Mouse (Mus musculus): ENCODE measurements around the gene Tcn2. TPM values are rescaled to one million over a fixed set of nuclear protein-coding genes. Genes with fewer than 3 reads are reported as not detected.

Tcn2 gene
- total RNA-seq, 2 experiments from 2014 or later: 91.7 to 108 TPM

DNA sequence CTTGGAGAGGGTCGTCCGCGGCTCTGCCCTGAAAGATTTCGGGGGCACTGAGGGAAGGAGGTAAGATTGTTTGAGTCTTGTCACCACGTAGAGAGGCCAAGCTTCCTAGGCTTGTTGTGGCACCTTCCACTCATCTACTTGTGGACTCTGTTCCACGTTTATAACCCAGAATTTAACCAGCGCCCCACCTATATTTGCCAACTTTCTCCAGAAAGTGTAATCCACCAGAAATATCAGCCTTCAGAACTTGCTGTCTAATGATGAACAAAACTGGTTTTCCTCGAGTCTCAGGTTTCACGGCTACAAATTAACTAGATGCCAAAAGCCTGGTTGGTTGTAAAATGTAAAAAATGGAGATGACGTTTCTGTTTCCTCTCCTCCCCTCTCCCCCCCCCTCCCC lies 36.5 kb downstream of the Tcn2 start:
- no peak for DNase-seq

DNA sequence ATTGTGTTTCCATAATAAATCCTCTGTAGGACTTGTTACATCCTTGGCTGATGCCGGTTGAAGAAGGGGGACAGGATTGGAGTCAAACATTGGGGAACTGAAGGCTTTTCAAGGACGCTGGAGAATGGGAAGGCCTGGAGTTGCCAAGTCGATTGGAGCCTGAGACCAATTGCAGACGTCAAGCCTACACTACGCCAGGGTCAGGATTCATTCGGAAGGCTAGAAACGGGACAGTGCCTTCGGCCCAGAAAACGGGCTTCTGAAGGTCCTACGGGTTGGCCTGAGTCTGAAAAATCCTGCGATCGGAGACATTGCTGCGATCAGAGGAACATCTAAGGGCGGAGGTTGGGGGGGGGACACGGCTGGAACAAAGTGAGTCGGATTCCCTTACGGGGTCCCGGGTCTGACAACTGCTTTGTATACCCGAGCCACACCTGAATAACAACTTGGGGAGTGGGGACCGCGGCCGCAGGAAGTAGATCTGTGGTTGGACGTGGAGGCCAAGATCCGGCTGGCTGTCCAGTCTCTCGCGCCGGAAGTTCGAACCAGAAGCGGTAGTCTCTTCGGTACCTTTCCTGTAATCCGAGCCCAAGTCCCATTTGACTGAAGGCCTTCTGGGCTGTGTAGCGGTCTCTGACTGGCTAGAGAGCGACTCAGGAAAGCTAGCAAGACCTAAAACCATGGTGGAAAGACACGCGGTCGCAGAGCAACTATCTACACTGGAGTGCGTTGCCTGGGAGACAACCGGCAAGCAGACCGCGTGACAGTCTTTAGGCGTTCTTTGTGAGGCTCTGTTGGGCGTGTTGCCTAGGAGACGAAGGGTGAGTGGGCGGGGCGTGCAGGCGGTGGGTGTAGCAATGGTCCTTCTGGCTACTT lies 37.3 kb downstream of the Tcn2 start, which contains the start of the genes 4921536K21Rik and Dusp18:
Gene 4921536K21Rik (minus strand): TSS at position 693 of the 876 bp plus-strand sequence.
Gene Dusp18 (plus strand): TSS at position 835 of the 876 bp plus-strand sequence.
- peak; percentile 93 for DNase-seq

GRCm38 (mm10) chr11:3893970-3894369 lies 38.0 kb downstream of the Tcn2 start:
- no peak for DNase-seq

- no peak for DNase-seq
Observed at GRCm38 (mm10) chr11:3887331-3887730, 44.6 kb downstream of the Tcn2 start.

GRCm38 (mm10) chr11:3883711-3884110 lies 48.2 kb downstream of the Tcn2 start:
- DNase-seq: no peak

GRCm38 (mm10) chr11:3879836-3880235 lies 52.1 kb downstream of the Tcn2 start:
- peak; percentile 85 for DNase-seq

- no peak for DNase-seq
Observed at GRCm38 (mm10) chr11:3878660-3879059, 53.3 kb downstream of the Tcn2 start.

GRCm38 (mm10) chr11:3876419-3876818 lies 55.5 kb downstream of the Tcn2 start:
- no peak for DNase-seq

Other genes with a start within 250 kb of the Tcn2 start
- 1 to 10 TPM; 1.9 to 2.4 TPM for gene Osbp2, start 68.3 kb downstream of the Tcn2 start, total RNA-seq (2021)
- gene 4921536K21Rik, start 37.1 kb downstream of the Tcn2 start, total RNA-seq (2021): under 1 TPM; 0.55 to 0.63 TPM
- 1 to 10 TPM; 4.6 to 5.2 TPM for gene Dusp18, start 36.9 kb downstream of the Tcn2 start, total RNA-seq (2021)
- 1 to 10 TPM; 3.7 to 4.6 TPM for gene Slc35e4, start 17.5 kb downstream of the Tcn2 start, total RNA-seq (2021)
- gene Pes1, start 31.8 kb upstream of the Tcn2 start, total RNA-seq (2021): 10 to 100 TPM; 54.7 to 63.4 TPM
- gene 4930556J24Rik, start 44.6 kb upstream of the Tcn2 start, total RNA-seq (2021): not detected
- gene Gal3st1, start 51.5 kb upstream of the Tcn2 start, total RNA-seq (2021): 1 to 10 TPM in 1 of 2 experiments, under 1 TPM in 1; 1.00 to 1.9 TPM
- gene Sec14l4, start 99.3 kb upstream of the Tcn2 start, total RNA-seq (2021): 10 to 100 TPM; 10.6 to 17.1 TPM
- under 1 TPM; 0.27 to 0.36 TPM for gene Sec14l3, start 132.7 kb upstream of the Tcn2 start, total RNA-seq (2021)
- 10 to 100 TPM; 24.4 to 34.6 TPM for gene Mtfp1, start 163.3 kb upstream of the Tcn2 start, total RNA-seq (2021)
- gene Sec14l2, start 191.3 kb upstream of the Tcn2 start, total RNA-seq (2021): 10 to 100 TPM; 16.4 to 33.8 TPM
- 10 to 100 TPM; 16.7 to 21.2 TPM for gene Rnf215, start 203.0 kb upstream of the Tcn2 start, total RNA-seq (2021)
- gene Ccdc157, start 228.1 kb upstream of the Tcn2 start, total RNA-seq (2021): 1 to 10 TPM; 8.7 to 9.0 TPM
- 10 to 100 TPM; 41.0 to 44.7 TPM for gene Sf3a1, start 228.2 kb upstream of the Tcn2 start, total RNA-seq (2021)